In genomic region chr15:50423082-50423665, GRCm38 (mm10) we compare ENCODE assay signal across 32 mouse cellular contexts.
DNase-seq lines count a peak whose midpoint lies in the region; ATAC-seq and TF ChIP-seq lines count a peak whose summit lies in the region.
"Had no signal": no experiment of that assay in that cellular context is flagged by ENCODE, and none has a peak within 500 bp of the region (broad histone marks: within the 10 kb centered on the region; RNA-seq: fewer than 3 reads in every experiment).

No protein-coding gene starts in this region.

- no peak for ATAC-seq in embryonic facial prominence, embryonic 14.5 days (ENCODE audit: low read depth)
- no peak for ATAC-seq in Patski
- no peak for ATAC-seq in kidney, embryonic 14.5 days (ENCODE audit: low FRiP score, low TSS enrichment)
- ATAC-seq: activated CD4-positive, CD25-positive, alpha-beta regulatory T cell, adult 4 months; intestine, embryonic 16.5 days; midbrain, embryonic 13.5 days had no signal

- DNase-seq in embryonic facial prominence, embryonic 14.5 days (ENCODE audit: low spot score): peak; percentile 45
- no peak for DNase-seq in embryonic facial prominence, embryonic 10.5 days (ENCODE audit: low spot score)
- peak; percentile 3 to 26 for DNase-seq in layer of hippocampus, adult 18-20 months (ENCODE audit: low spot score in 2 of 2)
- no peak for DNase-seq in layer of hippocampus, adult 11-12 months (ENCODE audit: low spot score)
- DNase-seq in Patski (ENCODE audit: low read depth, low spot score): peak; percentile 20
- DNase-seq in layer of hippocampus, adult 9-11 months: peak; percentile 8
- DNase-seq in neural tube, embryonic 10.5 days (ENCODE audit: extremely low spot score, low spot score): no peak
- DNase-seq: adrenal gland, adult 8-10 months; cerebellum, adult 11 months; cerebellum, adult 9-11 months; gastrocnemius, postnatal 25 days; heart, adult 2 months; heart, postnatal 4 days; kidney, adult 9 months; kidney, postnatal 14 days; liver; lung, adult 2 months; lung, postnatal 10 days; right cerebral cortex, postnatal 25 days; thymus, postnatal 14 days had no signal

- H3K4me2 ChIP-seq in embryonic facial prominence, embryonic 14.5 days (ENCODE audit: low read depth, low read length): no peak overlapping the region
- H3K4me2 ChIP-seq in kidney, embryonic 14.5 days (replicated peaks; ENCODE audit: low read depth, low read length): no peak overlapping the region
- H3K4me2 ChIP-seq: embryonic facial prominence, embryonic 15.5 days; heart, embryonic 12.5 days; hindbrain, embryonic 13.5 days; midbrain, embryonic 13.5 days; neural tube, embryonic 15.5 days; stomach, embryonic 15.5 days had no signal

- H3K9ac ChIP-seq in embryonic facial prominence, embryonic 14.5 days (ENCODE audit: low read depth, low read length): no peak overlapping the region
- no peak overlapping the region for H3K9ac ChIP-seq in kidney, embryonic 14.5 days (ENCODE audit: low read depth, low read length)
- H3K9ac ChIP-seq: embryonic facial prominence, embryonic 15.5 days; heart, embryonic 12.5 days; hindbrain, embryonic 13.5 days; liver, embryonic 14.5 days; midbrain, embryonic 13.5 days; neural tube, embryonic 15.5 days; stomach, embryonic 15.5 days had no signal

- no peak overlapping the region; the same call in 1 of the 2 replicates for H3K27ac ChIP-seq in embryonic facial prominence, embryonic 14.5 days (replicated peaks; ENCODE audit: low read depth, low read length)
- H3K27ac ChIP-seq in embryonic facial prominence, embryonic 10.5 days (replicated peaks): no peak overlapping the region
- no peak overlapping the region for H3K27ac ChIP-seq in kidney, embryonic 14.5 days (ENCODE audit: low read depth, low read length)
- H3K27ac ChIP-seq: embryonic facial prominence, embryonic 15.5 days; heart, adult 2 months; hindbrain, embryonic 13.5 days; layer of hippocampus, adult 2 months; liver, embryonic 14.5 days; macrophage; midbrain, embryonic 13.5 days; neural tube, embryonic 15.5 days; stomach, embryonic 15.5 days had no signal

- POLR2A ChIA-PET in Patski (lab: Charles Lee): no interaction called here

- 45% methylated on average over 5 of the region's 5 CpGs for WGBS in embryonic facial prominence, embryonic 14.5 days
- WGBS in embryonic facial prominence, embryonic 10.5 days: 73% methylated on average over 5 of the region's 5 CpGs
- 73% methylated on average over 5 of the region's 5 CpGs for WGBS in kidney, embryonic 14.5 days

- in situ Hi-C loops in Patski (cut with MboI; ENCODE audit: low pct_unique_long_range_greater_than_20kb): no loop called here

- H3K4me1 ChIP-seq in embryonic facial prominence, embryonic 14.5 days (ENCODE audit: control insufficient read depth, insufficient read depth, low read length): no peaks in the 10 kb centered on the region
- no peaks in the 10 kb centered on the region for H3K4me1 ChIP-seq in embryonic facial prominence, embryonic 10.5 days
- no peaks in the 10 kb centered on the region for H3K4me1 ChIP-seq in kidney, embryonic 14.5 days (ENCODE audit: control insufficient read depth, insufficient read depth, low read length)
- H3K4me1 ChIP-seq: embryonic facial prominence, embryonic 15.5 days; heart, embryonic 12.5 days; hindbrain, embryonic 13.5 days; midbrain, embryonic 13.5 days; neural tube, embryonic 15.5 days; stomach, embryonic 15.5 days had no signal

- no peaks in the 10 kb centered on the region for H3K9me3 ChIP-seq in embryonic facial prominence, embryonic 14.5 days (ENCODE audit: control insufficient read depth, low read length)
- no peaks in the 10 kb centered on the region for H3K9me3 ChIP-seq in embryonic facial prominence, embryonic 10.5 days
- no peaks in the 10 kb centered on the region for H3K9me3 ChIP-seq in kidney, embryonic 14.5 days (ENCODE audit: control insufficient read depth, low read length)
- H3K9me3 ChIP-seq: embryonic facial prominence, embryonic 15.5 days; heart, embryonic 12.5 days; hindbrain, embryonic 13.5 days; midbrain, embryonic 13.5 days; neural tube, embryonic 15.5 days; stomach, embryonic 15.5 days had no signal

- no peaks in the 10 kb centered on the region for H3K27me3 ChIP-seq in embryonic facial prominence, embryonic 14.5 days (replicated peaks; ENCODE audit: control insufficient read depth, insufficient read depth, low read length)
- H3K27me3 ChIP-seq in embryonic facial prominence, embryonic 10.5 days (replicated peaks; ENCODE audit: low read depth, poor library complexity, severe bottlenecking): no peaks in the 10 kb centered on the region
- H3K27me3 ChIP-seq in Patski: no peaks in the 10 kb centered on the region
- no peaks in the 10 kb centered on the region for H3K27me3 ChIP-seq in kidney, embryonic 14.5 days (ENCODE audit: control insufficient read depth, insufficient read depth, low read length)
- H3K27me3 ChIP-seq: embryonic facial prominence, embryonic 15.5 days; heart, embryonic 12.5 days; hindbrain, embryonic 13.5 days; midbrain, embryonic 13.5 days; neural tube, embryonic 15.5 days; stomach, embryonic 15.5 days had no signal

- H3K4me3 ChIP-seq in embryonic facial prominence, embryonic 14.5 days (ENCODE audit: low read depth, low read length): no peak overlapping the region
- H3K4me3 ChIP-seq in embryonic facial prominence, embryonic 10.5 days: no peak overlapping the region
- H3K4me3 ChIP-seq in kidney, embryonic 14.5 days (ENCODE audit: low read length): no peak overlapping the region
- H3K4me3 ChIP-seq: embryonic facial prominence, embryonic 15.5 days; heart, adult 2 months; heart, embryonic 12.5 days; hindbrain, embryonic 13.5 days; layer of hippocampus, adult 2 months; midbrain, embryonic 13.5 days; neural tube, embryonic 15.5 days; stomach, embryonic 15.5 days had no signal

- CTCF ChIA-PET in Patski (lab: Charles Lee): interaction anchor here (1.4 kb wide), 1 partner anchor 9 kb away, joined by 3 read pairs; no protein-coding TSS in a partner anchor

- TF ChIP-seq CTCF in Patski (IDR thresholded peaks at IDR 0.05): no peak

- no peaks in the 10 kb centered on the region for H3K36me3 ChIP-seq in embryonic facial prominence, embryonic 14.5 days (ENCODE audit: control insufficient read depth, insufficient read depth, low read length)
- H3K36me3 ChIP-seq in embryonic facial prominence, embryonic 10.5 days (replicated peaks): no peaks in the 10 kb centered on the region
- H3K36me3 ChIP-seq in kidney, embryonic 14.5 days (ENCODE audit: control insufficient read depth, insufficient read depth, low read length): no peaks in the 10 kb centered on the region
- H3K36me3 ChIP-seq: embryonic facial prominence, embryonic 15.5 days; heart, embryonic 12.5 days; hindbrain, embryonic 13.5 days; midbrain, embryonic 13.5 days; neural tube, embryonic 15.5 days; stomach, embryonic 15.5 days had no signal

Comparison
In these comparisons a context has a peak if more than half of its experiments do, and no peak if none do; other contexts are left out.
1. DNase-seq: peak in embryonic facial prominence, embryonic 14.5 days (single experiment), layer of hippocampus, adult 18-20 months (2 of 2), Patski (single experiment) and layer of hippocampus, adult 9-11 months (single experiment); none in embryonic facial prominence, embryonic 10.5 days (single experiment), layer of hippocampus, adult 11-12 months (single experiment) and neural tube, embryonic 10.5 days (single experiment).